Mouse (Mus musculus): ENCODE data around the gene Gse1. TPM values are rescaled to one million over a fixed set of nuclear protein-coding genes. Genes with fewer than 3 reads are reported as not detected.

The Gse1 gene
- polyA plus RNA-seq, 1 experiment from 2014 or later = 22.6 TPM

DNA sequence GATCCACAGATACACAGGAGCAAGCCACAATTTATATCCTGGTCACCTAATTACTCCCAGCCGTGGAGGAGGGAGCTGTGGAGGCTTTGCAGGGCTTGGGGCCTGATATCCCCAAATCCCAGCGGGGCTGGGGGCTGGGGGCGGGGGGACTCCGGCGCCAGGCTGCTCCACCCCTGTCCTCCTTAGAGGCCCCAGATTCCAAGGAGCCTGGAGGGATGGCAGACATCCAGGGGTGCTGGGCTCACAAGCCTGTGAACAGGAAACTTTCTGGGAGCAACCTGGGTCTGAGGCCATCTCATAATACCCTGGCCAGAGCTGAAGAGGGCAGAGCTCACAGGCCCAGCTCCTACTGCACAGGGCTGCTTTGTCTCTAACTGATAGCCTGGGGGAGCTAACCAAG is 54.2 kb downstream of the Gse1 start:
- Histone ChIP-seq H3K27ac (ENCODE audit: low read depth, low read length) (no peak overlapping the region), H3K4me3 (ENCODE audit: low read depth, low read length) (no peak overlapping the region), H3K9me3 (replicated peaks; ENCODE audit: control insufficient read depth, low read length) (no peaks in the 10 kb centered on the region), H3K36me3 (ENCODE audit: control insufficient read depth, insufficient read depth, low read length) (no peaks in the 10 kb centered on the region), H3K27me3 (replicated peaks; ENCODE audit: control insufficient read depth, insufficient read depth, low read length) (no peaks in the 10 kb centered on the region), H3K9ac (ENCODE audit: low read length) (0 out of 2 replicates have a peak overlapping the region, but pooled peaks have one; percentile 9), H3K4me1 (ENCODE audit: control insufficient read depth, insufficient read depth, low read length) (peaks cover 25% of the 10 kb centered on the region), H3K4me2 (ENCODE audit: low read length) (no peak overlapping the region)
- ATAC-seq (no peak), DNase-seq (ENCODE audit: low spot score) (no peak)
- WGBS = 52% methylated on average over 5 of the region's 5 CpGs

DNA sequence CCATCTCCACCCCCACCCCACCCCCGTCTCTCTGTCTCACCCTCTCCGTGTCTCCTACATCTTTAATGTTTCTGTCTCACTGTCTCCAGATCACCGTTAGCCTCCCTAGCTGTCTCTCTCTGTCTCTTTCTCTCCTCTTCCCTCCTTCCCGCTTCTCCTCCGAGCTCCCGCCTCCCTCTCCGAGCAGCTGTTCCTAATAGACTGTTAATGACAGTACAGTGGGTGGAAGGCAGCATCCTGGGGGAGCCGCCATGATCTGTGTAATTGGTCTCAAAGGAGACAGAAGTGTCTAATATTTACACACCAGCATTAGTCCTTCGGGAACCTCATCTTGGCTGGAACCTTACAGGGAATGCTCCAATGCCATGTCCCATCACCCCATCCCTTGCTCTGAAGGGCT is 56.0 kb downstream of the Gse1 start:
- peaks cover 34% of the 10 kb centered on the region for H3K4me1 ChIP-seq (ENCODE audit: control insufficient read depth, insufficient read depth, low read length)
- H3K27ac ChIP-seq (ENCODE audit: low read depth, low read length) = peak overlapping the region; percentile 65; the same call in 1 of the 2 replicates
- H3K27me3 ChIP-seq (replicated peaks; ENCODE audit: control insufficient read depth, insufficient read depth, low read length) = no peaks in the 10 kb centered on the region
- 36% methylated on average over 9 of the region's 9 CpGs for WGBS
- no peak overlapping the region for H3K4me2 ChIP-seq (ENCODE audit: low read length)
- no peak overlapping the region for H3K4me3 ChIP-seq (ENCODE audit: low read depth, low read length)
- no peaks in the 10 kb centered on the region for H3K36me3 ChIP-seq (ENCODE audit: control insufficient read depth, insufficient read depth, low read length)
- ATAC-seq = peak; percentile 43
- peak; percentile 67 for DNase-seq (ENCODE audit: low spot score)
- H3K9me3 ChIP-seq (replicated peaks; ENCODE audit: control insufficient read depth, low read length) = no peaks in the 10 kb centered on the region
- 0 out of 2 replicates have a peak overlapping the region, but pooled peaks have one; percentile 29 for H3K9ac ChIP-seq (ENCODE audit: low read length)

DNA sequence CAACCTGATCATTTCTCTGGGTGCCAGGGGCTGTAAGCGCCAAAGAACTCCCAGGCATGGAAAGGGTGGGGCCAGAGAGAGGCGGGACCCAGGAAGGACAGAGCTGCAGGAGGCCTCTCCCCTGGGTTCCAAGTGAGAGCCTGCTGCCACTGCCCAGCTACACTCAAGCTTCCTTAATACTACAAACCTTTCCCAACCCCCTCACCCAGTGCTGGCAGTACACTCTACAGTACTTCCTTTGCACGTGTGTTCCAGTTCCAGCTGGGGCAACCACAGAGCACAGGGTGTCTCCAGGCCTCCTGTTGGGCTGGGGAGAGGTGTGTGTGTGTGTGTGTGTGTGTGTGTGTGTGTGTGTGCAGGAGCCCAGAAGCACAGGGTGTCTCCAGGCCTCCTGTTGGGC is 56.8 kb downstream of the Gse1 start:
- Histone ChIP-seq H3K27me3 (replicated peaks; ENCODE audit: control insufficient read depth, insufficient read depth, low read length) (no peaks in the 10 kb centered on the region), H3K9ac (ENCODE audit: low read length) (0 out of 2 replicates have a peak overlapping the region, but pooled peaks have one; percentile 29), H3K4me3 (ENCODE audit: low read depth, low read length) (no peak overlapping the region), H3K4me1 (ENCODE audit: control insufficient read depth, insufficient read depth, low read length) (peaks cover 41% of the 10 kb centered on the region), H3K36me3 (ENCODE audit: control insufficient read depth, insufficient read depth, low read length) (no peaks in the 10 kb centered on the region), H3K4me2 (ENCODE audit: low read length) (no peak overlapping the region), H3K9me3 (replicated peaks; ENCODE audit: control insufficient read depth, low read length) (no peaks in the 10 kb centered on the region), H3K27ac (ENCODE audit: low read depth, low read length) (peak overlapping the region; percentile 65; the same call in 1 of the 2 replicates)
- DNase-seq (ENCODE audit: low spot score) (no peak), ATAC-seq (no peak)
- 51% methylated on average over 3 of the region's 3 CpGs for WGBS

DNA sequence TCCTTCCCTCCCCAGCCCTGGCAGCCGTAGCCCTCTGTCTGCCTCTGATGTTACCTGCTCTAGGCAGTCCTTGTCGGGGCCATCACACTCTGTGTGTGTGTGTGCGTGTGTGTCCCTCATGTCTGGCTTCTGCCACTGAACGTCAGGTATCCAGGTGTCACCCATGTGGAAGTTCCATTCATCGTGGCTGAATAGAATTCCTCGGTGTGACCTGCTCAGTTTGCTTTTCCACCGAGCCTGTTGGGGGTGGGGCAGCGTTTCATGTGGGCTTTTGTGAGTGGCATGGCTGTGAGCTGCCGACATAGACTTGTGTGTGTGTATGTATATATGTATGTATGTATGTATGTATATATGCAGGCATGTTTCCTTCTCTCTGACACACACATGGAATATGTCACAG is 57.6 kb downstream of the Gse1 start:
- ATAC-seq (no peak), DNase-seq (ENCODE audit: low spot score) (no peak)
- Histone ChIP-seq H3K9ac (ENCODE audit: low read length) (no peak overlapping the region), H3K4me1 (ENCODE audit: control insufficient read depth, insufficient read depth, low read length) (peaks cover 48% of the 10 kb centered on the region), H3K4me2 (ENCODE audit: low read length) (no peak overlapping the region), H3K27me3 (replicated peaks; ENCODE audit: control insufficient read depth, insufficient read depth, low read length) (no peaks in the 10 kb centered on the region), H3K4me3 (ENCODE audit: low read depth, low read length) (no peak overlapping the region), H3K36me3 (ENCODE audit: control insufficient read depth, insufficient read depth, low read length) (no peaks in the 10 kb centered on the region), H3K27ac (ENCODE audit: low read depth, low read length) (no peak overlapping the region), H3K9me3 (replicated peaks; ENCODE audit: control insufficient read depth, low read length) (no peaks in the 10 kb centered on the region)
- WGBS = 62% methylated on average over 9 of the region's 9 CpGs

DNA sequence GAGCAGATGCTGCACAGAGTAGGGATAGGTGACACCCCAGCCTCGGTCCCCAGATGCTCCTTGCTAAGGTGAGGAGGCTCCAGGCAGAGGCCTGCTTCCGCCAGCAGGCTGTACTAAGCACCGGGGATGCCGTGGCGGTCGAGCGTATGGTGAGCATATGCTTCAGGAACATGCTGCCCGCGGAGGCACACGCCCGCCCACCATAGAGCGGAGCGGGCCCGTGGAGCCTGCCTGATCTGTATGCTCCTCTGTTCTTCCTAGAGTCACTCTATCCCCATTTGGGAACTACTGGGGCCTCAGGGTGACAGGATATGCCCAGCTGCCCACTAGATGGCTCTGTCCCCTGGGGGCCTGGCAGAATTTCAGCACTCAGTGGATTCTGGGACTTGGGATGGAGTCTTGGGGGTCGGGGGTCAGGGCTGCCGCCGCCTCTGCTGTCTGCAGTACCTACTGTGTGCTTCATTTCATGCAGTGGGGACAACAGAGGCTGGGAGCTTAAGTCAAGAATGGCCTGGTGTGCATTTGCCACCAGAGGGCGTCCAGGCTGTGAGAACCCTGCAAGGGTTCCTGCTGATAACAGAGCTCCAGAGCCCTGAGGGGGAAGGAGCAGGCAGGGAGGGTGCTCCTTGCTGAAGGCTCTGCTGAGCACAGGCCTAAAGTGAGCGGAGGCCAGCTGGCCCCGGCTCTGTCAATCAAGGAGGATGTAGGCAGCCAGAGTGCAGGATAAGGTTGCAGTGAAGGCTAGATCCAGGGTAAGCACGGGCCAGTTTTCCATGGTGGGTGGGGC is 60.1 kb downstream of the Gse1 start:
- Histone ChIP-seq H3K4me1 (ENCODE audit: control insufficient read depth, insufficient read depth, low read length) (peaks cover 65% of the 10 kb centered on the region), H3K36me3 (ENCODE audit: control insufficient read depth, insufficient read depth, low read length) (no peaks in the 10 kb centered on the region), H3K9me3 (replicated peaks; ENCODE audit: control insufficient read depth, low read length) (no peaks in the 10 kb centered on the region), H3K4me2 (ENCODE audit: low read length) (no peak overlapping the region), H3K27ac (ENCODE audit: low read depth, low read length) (no peak overlapping the region), H3K9ac (ENCODE audit: low read length) (0 out of 2 replicates have a peak overlapping the region, but pooled peaks have one; percentile 13), H3K4me3 (ENCODE audit: low read depth, low read length) (no peak overlapping the region), H3K27me3 (replicated peaks; ENCODE audit: control insufficient read depth, insufficient read depth, low read length) (no peaks in the 10 kb centered on the region)
- ATAC-seq (peak; percentile 21), DNase-seq (ENCODE audit: low spot score) (peak; percentile 82)
- WGBS = 36% methylated on average over 21 of the region's 21 CpGs

DNA sequence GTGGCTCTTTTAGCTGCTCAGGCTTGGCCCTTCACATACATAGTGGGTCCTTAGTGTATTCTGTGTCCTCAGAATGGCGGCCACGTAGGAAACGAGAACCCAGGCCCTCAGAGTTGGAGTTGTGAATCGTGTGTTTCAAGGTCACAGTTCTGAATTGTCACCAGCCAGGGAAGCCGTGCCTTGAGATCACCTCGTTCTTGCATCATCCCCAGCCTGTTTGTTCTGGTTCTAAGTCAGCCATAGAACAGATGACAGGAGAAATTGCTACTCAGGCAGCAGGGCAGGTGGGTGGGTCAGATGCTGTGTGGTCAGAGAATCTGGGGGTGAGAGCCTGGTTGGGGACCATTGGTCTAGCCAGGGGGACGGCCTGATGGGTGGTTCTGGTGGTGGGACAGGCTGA is 60.9 kb downstream of the Gse1 start:
- DNase-seq (ENCODE audit: low spot score) (no peak), ATAC-seq (no peak)
- H3K4me2 ChIP-seq (ENCODE audit: low read length) = no peak overlapping the region
- no peaks in the 10 kb centered on the region for H3K36me3 ChIP-seq (ENCODE audit: control insufficient read depth, insufficient read depth, low read length)
- H3K4me1 ChIP-seq (ENCODE audit: control insufficient read depth, insufficient read depth, low read length) = peaks cover 67% of the 10 kb centered on the region
- no peaks in the 10 kb centered on the region for H3K9me3 ChIP-seq (replicated peaks; ENCODE audit: control insufficient read depth, low read length)
- H3K4me3 ChIP-seq (ENCODE audit: low read depth, low read length) = no peak overlapping the region
- no peak overlapping the region for H3K9ac ChIP-seq (ENCODE audit: low read length)
- H3K27me3 ChIP-seq (replicated peaks; ENCODE audit: control insufficient read depth, insufficient read depth, low read length) = no peaks in the 10 kb centered on the region
- WGBS = 86% methylated on average over 7 of the region's 7 CpGs
- H3K27ac ChIP-seq (ENCODE audit: low read depth, low read length) = peak overlapping the region; percentile 49; the same call in 1 of the 2 replicates

DNA sequence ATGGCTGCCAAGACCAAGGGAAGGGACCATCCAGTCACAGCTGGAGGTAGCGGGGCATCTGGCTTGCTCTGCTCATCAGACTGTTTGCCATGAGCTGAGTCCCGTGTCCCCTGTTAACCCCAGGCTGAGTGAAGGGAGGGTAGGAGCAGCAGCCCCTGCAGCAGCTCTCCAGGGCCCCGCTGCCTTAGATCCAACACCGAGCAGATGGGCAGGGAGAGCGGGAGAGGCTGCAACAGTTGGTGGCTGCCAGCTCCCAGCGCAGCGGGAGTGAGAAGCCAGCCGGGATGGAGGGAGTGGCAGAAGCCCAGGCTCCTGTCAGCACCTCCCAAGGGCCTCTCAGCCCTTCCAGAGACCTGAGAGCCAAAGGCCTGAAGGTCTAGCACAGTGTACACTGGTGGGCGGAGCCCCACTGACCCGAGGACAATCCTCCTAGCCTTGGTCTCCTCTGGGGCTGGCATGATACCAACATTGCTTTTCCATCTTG is 61.5 kb downstream of the Gse1 start:
- WGBS = 33% methylated on average over 10 of the region's 10 CpGs
- Histone ChIP-seq H3K27me3 (replicated peaks; ENCODE audit: control insufficient read depth, insufficient read depth, low read length) (no peaks in the 10 kb centered on the region), H3K4me3 (ENCODE audit: low read depth, low read length) (no peak overlapping the region), H3K27ac (ENCODE audit: low read depth, low read length) (peak overlapping the region; percentile 49; the same call in 1 of the 2 replicates), H3K4me1 (ENCODE audit: control insufficient read depth, insufficient read depth, low read length) (peaks cover 67% of the 10 kb centered on the region), H3K4me2 (ENCODE audit: low read length) (no peak overlapping the region), H3K36me3 (ENCODE audit: control insufficient read depth, insufficient read depth, low read length) (no peaks in the 10 kb centered on the region), H3K9ac (ENCODE audit: low read length) (0 out of 2 replicates have a peak overlapping the region, but pooled peaks have one; percentile 7), H3K9me3 (replicated peaks; ENCODE audit: control insufficient read depth, low read length) (no peaks in the 10 kb centered on the region)
- ATAC-seq = peak; percentile 47
- peak; percentile 84 for DNase-seq (ENCODE audit: low spot score)

DNA sequence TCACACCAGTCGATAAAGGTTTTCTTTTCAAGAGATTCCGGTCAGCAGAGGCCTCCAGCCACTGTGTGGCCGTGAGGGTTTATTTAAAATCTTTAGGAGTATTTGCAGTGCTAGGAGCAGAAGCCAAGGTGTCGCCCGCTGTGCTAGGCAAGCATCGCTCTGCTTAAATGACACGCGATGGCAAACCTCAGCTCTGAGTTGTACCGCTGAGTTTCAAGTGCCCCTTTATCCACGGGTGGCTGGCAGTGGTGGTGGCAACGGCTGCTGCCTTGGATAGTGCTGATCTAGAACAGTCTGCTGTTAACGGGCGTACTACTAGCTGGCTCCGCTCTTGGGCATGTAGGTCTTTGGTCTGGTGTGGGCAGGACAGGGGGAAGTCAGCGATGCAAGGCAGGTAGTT is 62.4 kb downstream of the Gse1 start:
- ATAC-seq = no peak
- Histone ChIP-seq H3K36me3 (ENCODE audit: control insufficient read depth, insufficient read depth, low read length) (no peaks in the 10 kb centered on the region), H3K4me3 (ENCODE audit: low read depth, low read length) (no peak overlapping the region), H3K4me1 (ENCODE audit: control insufficient read depth, insufficient read depth, low read length) (peaks cover 72% of the 10 kb centered on the region), H3K27me3 (replicated peaks; ENCODE audit: control insufficient read depth, insufficient read depth, low read length) (no peaks in the 10 kb centered on the region), H3K9ac (ENCODE audit: low read length) (no peak overlapping the region), H3K9me3 (replicated peaks; ENCODE audit: control insufficient read depth, low read length) (no peaks in the 10 kb centered on the region), H3K4me2 (ENCODE audit: low read length) (no peak overlapping the region), H3K27ac (ENCODE audit: low read depth, low read length) (peak overlapping the region; percentile 27; the same call in 1 of the 2 replicates)
- no peak for DNase-seq (ENCODE audit: low spot score)
- 58% methylated on average over 15 of the region's 15 CpGs for WGBS

DNA sequence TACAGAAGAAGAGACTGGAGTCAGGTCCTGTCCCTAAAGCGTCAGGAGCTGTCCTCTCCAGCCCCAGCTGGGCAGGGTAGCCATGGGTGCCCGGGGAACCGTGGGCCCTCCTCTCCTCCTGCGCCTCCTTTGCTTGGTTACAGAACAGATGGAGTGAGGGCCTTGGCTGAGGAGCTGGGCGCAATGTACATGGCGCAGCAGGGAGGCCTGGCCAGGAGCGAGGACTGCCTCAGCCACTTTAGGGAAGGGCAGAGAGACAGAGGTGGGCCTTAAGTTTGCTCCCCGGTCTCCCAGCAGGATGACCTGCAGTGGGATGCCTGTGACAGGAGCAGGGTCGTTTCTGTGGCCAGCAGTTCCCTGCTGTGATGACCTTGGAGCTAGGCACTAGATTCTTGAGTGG is 63.4 kb downstream of the Gse1 start:
- DNase-seq (ENCODE audit: low spot score) (no peak), ATAC-seq (no peak)
- Histone ChIP-seq H3K9me3 (replicated peaks; ENCODE audit: control insufficient read depth, low read length) (no peaks in the 10 kb centered on the region), H3K4me2 (ENCODE audit: low read length) (no peak overlapping the region), H3K27ac (ENCODE audit: low read depth, low read length) (peak overlapping the region; percentile 30; the same call in 1 of the 2 replicates), H3K36me3 (ENCODE audit: control insufficient read depth, insufficient read depth, low read length) (no peaks in the 10 kb centered on the region), H3K4me1 (ENCODE audit: control insufficient read depth, insufficient read depth, low read length) (peaks cover 75% of the 10 kb centered on the region), H3K4me3 (ENCODE audit: low read depth, low read length) (no peak overlapping the region), H3K27me3 (replicated peaks; ENCODE audit: control insufficient read depth, insufficient read depth, low read length) (no peaks in the 10 kb centered on the region), H3K9ac (ENCODE audit: low read length) (no peak overlapping the region)
- 74% methylated on average over 9 of the region's 9 CpGs for WGBS
